Mouse (Mus musculus) bone marrow, adult 2 months (tissue): ENCODE results near the gene Tbc1d30.

Source experiments
- CTCF ChIP-seq: fragments of 200-500 bp; IDR thresholded peaks from 2 replicates; pipeline ENCODE4 v1.5.1; 2011; ENCODE audit warnings: low read length, control low read depth; ENCODE audit not compliant: control insufficient read depth, insufficient read depth
- POLR2A ChIP-seq: fragments of 200-500 bp; IDR thresholded peaks from 2 replicates; pipeline ENCODE4 v1.6.1; 2011; ENCODE audit warnings: low read depth, mild to moderate bottlenecking, control low read depth, low read length, borderline replicate concordance; ENCODE audit not compliant: control insufficient read depth

DNA sequence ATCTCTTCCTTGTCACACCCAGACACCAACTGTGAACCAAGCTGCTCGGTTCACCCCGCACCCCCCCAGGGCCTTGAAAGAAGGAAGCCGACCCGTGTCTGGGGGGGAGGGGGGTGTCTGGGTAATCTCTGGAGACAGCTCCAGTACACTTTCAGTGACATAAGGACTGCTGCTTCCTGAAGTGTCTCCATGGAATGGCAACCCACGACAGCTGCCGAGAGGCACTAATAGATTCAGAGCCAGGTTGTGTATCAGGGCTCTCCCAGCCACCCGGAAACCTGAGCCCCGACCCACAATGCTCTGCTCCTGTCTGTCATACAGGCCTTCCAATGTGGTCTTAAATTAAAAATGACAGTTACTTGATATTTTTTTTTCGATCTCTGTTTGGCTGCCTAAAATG is 35.3 kb upstream of the Tbc1d30 start:
- no peak for TF ChIP-seq CTCF
- no peak for TF ChIP-seq POLR2A
